Mouse (Mus musculus) cerebellum, adult 2 months (tissue): ENCODE measurements around the gene Slc27a3.
A peak's percentile ranks its signal among the peaks of the same experiment; 100 is the strongest.

Experiments used
- CTCF ChIP-seq: fragments of 200-500 bp; IDR thresholded peaks from 2 replicates; pipeline ENCODE4 v1.5.1; 2011; ENCODE audit warnings: low read depth, mild to moderate bottlenecking, control low read depth, low read length, moderate library complexity, borderline replicate concordance; ENCODE audit not compliant: insufficient read depth
- POLR2A ChIP-seq: fragments of 200-500 bp; IDR thresholded peaks from 2 replicates; pipeline ENCODE4 v1.6.1; 2011; ENCODE audit warnings: low read length, control low read depth, borderline replicate concordance; ENCODE audit not compliant: insufficient read depth

DNA sequence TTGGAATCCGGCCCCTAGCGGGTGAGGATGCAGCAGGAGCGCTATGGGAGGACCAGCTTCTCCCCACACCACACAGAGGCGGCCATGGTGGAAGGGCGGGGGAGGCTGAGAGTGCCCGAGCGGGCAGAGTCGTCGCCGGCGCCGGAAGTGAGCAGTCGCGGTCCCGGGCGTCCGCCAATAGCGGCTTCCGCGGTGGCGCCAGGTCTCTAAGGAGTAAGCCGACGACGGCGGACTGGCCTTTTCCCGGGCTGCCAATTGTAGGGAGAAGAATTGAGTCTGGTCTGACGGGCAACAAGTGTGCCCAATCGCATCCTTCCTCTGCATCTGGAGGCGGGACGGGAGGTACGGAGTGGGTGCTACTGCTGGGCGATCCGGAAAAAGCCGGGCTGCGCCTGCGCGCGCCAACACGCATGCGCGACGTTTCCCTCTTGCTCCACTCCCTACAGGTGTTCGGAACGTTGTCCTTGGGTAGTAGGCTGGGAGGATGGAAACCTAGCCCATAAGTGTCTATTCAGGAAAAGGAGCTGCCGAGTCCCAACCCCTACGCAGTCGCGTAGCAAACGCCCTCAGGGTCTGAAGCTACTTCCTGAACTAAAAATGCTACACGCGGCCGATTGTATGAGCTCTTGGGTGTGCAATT lies 43.8 kb upstream of the Slc27a3 start, which contains the start of gene Ints3:
- no peak for TF ChIP-seq CTCF
- TF ChIP-seq POLR2A: peak; percentile 81
